Mouse (Mus musculus) R1 (cell line): ENCODE measurements around the gene Nfx1.

Experiments
- DNase-seq: peaks from one replicate; pipeline ENCODE4 v3.0.0-alpha.2; 2018; ENCODE audit warnings: low read depth, low spot score

Gene Nfx1

GRCm38 (mm10) chr4:40975678-40976077 is 5.0 kb downstream of the Nfx1 start:
- DNase-seq: no peak

- no peak for DNase-seq
Observed at GRCm38 (mm10) chr4:40976651-40977050, 5.9 kb downstream of the Nfx1 start.

GRCm38 (mm10) chr4:40979430-40979829 is 8.7 kb downstream of the Nfx1 start:
- no peak for DNase-seq

DNA sequence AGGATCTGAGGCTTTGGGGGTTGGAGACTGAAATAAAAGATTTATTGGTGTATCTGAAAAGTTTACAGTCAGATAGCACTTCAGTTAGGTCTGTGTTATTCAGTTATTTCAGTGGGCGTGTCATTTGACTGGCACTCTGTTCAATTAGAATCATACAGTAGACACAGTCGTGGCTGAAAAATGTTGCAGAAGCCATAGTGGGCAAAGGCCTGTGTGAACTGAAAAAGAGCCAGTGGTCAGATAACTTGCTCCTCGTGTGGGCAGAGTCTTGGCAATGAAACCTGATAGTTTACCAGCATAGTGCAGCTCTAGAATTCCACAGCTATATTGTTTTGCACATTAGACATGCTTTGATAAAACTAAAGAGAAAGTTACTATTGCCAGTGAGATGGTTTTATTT is 11.8 kb downstream of the Nfx1 start:
- DNase-seq: no peak

GRCm38 (mm10) chr4:40983686-40984085 is 13.0 kb downstream of the Nfx1 start:
- no peak for DNase-seq

GRCm38 (mm10) chr4:40989633-40990032 is 18.9 kb downstream of the Nfx1 start:
- DNase-seq: no peak

GRCm38 (mm10) chr4:40996302-40996701 is 25.6 kb downstream of the Nfx1 start:
- DNase-seq: no peak

- DNase-seq: no peak
Observed at GRCm38 (mm10) chr4:40997916-40998315, 27.2 kb downstream of the Nfx1 start.

GRCm38 (mm10) chr4:41000271-41000670 is 29.6 kb downstream of the Nfx1 start:
- DNase-seq: no peak

- DNase-seq: peak; percentile 70
Observed at GRCm38 (mm10) chr4:41000842-41001639, 30.3 kb downstream of the Nfx1 start.

DNA sequence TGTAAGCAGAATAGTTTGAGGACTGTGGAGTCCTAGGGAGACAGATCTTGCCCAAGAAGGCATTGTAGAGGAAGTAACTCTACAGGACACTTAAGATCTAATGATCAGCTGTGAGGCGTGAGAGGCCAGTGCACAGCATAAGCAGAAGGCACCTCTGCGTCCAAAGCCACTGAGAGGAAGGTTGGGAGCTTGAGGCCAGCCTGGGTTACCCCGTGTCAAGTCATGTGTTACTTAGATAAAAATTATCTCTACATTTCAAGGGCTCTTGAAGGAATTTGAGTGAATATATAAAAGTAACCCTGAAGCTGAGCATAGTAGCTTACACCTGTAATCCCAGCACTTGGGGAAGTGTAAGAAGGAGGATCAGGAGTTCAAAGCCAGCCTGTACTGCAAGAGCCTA is 42.6 kb downstream of the Nfx1 start:
- DNase-seq: no peak

- DNase-seq: no peak
Observed at GRCm38 (mm10) chr4:41015798-41016197, 45.1 kb downstream of the Nfx1 start.

GRCm38 (mm10) chr4:41021094-41021493 is 50.4 kb downstream of the Nfx1 start:
- DNase-seq: no peak

GRCm38 (mm10) chr4:41026086-41026787 is 55.5 kb downstream of the Nfx1 start:
- DNase-seq: peak; percentile 59

- DNase-seq: no peak
Observed at GRCm38 (mm10) chr4:41027872-41028271, 57.2 kb downstream of the Nfx1 start.

- peak; percentile 72 for DNase-seq
Observed at GRCm38 (mm10) chr4:41028272-41028671, 57.6 kb downstream of the Nfx1 start.

GRCm38 (mm10) chr4:41029372-41029771 is 58.7 kb downstream of the Nfx1 start:
- no peak for DNase-seq

DNA sequence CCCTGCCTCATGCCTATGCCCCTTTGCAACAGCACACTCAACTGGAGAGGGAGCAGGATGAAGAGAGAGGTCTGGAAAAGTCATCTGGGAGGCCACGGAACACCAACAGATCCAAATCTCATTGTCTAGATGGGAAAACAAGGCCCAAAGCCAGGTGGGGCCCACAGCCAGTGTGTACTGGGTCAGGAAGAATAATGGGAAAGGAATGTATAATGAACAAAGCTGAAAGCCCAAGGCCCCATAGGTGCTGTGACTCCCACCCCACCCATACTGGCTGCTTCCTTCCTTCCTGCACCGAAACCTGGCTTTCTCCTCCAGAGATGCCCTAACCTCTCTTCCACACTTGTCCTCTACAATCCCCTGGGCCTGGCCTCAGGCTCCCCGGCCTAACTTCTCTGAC is 60.5 kb downstream of the Nfx1 start:
- no peak for DNase-seq

- no peak for DNase-seq
Observed at GRCm38 (mm10) chr4:41037942-41038341, 67.2 kb downstream of the Nfx1 start.

DNA sequence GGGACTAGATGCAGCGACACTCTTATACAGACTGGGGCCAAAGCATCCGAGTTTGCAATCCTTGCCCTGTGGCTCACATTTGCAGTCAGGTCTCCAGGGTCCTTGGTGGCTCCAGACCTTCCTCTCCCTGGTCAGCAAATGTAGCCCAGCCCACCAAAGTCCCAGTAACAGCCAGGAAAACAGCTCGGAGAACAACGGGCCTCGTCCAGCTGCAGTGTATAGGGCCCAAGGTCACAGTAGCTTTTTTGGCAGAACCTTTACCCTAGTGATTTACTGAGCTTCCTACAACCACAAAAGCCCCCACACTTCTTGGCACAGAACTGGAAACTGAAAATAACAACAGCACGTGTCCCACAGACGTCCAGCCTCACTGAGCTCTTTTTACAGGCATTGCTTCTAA is 70.3 kb downstream of the Nfx1 start:
- DNase-seq: no peak

DNA sequence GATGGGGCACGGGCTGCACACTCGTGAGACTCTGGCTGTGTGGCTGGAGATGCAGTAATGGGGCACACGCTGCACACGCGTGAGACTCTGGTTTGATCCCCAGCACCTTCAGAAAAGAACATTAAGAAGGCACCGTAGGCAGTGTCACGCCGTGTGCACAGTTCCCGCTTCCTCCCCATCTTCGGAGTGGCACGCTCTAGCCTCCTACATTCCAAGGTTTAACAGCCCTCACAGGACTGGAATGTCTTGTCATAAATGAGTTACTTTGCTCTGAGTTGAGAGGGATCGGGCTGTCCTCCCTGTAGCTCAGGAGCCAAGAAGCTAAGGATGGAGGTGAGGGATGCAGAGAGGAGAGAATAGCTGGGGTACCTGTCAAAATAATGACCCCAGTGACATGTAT is 72.2 kb downstream of the Nfx1 start:
- DNase-seq: no peak

- no peak for DNase-seq
Observed at GRCm38 (mm10) chr4:41043961-41044360, 73.3 kb downstream of the Nfx1 start.

DNA sequence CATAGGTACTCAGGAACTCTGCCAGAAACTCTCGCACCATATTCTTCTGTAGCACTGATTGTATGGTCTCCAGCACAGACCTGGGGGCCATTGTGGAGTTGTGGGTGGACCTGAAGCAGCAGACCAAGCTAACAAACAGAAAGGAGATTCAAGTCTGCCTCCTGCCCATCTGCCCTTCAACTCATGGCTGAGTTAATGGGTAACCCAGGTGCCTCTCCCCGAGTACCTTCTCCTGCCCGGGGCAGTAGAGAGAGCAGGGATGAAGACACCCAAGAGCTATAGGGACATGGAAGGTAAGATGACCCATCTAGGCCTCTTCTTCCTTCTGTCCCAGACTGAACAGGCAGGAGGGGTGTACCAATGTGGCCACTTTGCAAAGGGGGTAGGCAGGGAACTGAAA is 74.6 kb downstream of the Nfx1 start:
- DNase-seq: no peak
